Mouse (Mus musculus) right cerebral cortex, adult 2 months (tissue): ENCODE measurements around the gene Stx6.
A peak's percentile ranks its signal among the peaks of the same experiment; 100 is the strongest.

Source experiments
- DNase-seq, 2 experiments: peaks; one replicate each; pipeline ENCODE4 v3.0.0; 2021 to 2022; ENCODE audit warnings: low spot score in 2 of 2

The Stx6 gene

GRCm38 (mm10) chr1:155233378-155233777 lies 74.9 kb downstream of the Stx6 start:
- no peak for DNase-seq

DNA sequence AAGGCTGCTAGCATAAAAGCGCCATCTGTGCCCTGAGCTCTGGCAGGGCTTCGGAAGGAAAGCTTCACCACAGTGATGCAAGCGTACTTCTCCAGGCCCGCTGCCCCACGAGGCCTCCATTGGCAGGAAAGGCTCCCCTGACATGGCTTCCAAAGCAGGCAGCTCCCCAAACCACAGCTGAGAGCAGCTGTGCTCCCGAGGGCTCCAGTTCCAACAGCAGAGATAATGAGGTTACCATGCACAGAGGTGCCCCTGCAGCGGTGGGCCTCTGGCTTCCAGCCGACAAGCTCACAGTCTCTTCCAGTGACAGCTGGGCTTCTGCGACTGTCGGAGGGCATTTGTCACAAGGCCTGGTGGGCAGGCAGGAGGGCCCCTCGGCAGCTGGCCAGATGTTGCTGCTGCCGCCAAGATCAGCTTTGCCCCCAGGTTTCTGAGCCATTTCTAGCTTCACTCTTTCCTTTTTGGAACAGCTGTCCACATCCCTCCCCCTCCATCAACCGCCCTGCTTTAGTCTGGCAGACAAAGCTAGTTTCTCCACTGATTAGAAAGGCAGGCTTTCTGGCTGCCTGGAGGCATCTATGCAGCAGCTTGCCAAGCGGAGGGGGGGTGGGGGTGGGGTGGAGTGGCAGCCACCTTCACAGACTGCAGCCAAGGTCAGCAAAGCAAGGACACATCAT lies 75.6 kb downstream of the Stx6 start:
- no peak for DNase-seq

DNA sequence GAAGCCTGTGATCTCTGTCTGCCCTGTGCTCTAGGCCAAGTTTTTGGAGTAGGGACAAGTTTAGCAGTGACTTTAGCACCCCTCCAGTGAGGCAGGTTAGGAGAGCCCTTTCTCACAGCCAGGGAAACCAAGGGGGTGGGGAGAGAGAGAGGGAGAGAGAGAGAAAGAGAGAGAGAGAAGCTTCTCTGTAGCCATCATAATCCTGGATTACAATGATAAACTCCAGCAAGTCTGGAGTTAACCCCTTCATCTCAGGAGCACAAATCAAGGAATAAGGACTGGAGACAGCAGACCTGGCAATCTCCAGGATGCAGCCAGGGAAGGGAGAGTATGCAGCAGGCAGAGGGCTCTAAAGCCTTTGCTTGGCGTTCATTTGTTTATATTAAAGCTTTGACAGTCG lies 77.1 kb downstream of the Stx6 start:
- no peak for DNase-seq

- no peak for DNase-seq
Observed at GRCm38 (mm10) chr1:155236306-155237024, 78.0 kb downstream of the Stx6 start.

DNA sequence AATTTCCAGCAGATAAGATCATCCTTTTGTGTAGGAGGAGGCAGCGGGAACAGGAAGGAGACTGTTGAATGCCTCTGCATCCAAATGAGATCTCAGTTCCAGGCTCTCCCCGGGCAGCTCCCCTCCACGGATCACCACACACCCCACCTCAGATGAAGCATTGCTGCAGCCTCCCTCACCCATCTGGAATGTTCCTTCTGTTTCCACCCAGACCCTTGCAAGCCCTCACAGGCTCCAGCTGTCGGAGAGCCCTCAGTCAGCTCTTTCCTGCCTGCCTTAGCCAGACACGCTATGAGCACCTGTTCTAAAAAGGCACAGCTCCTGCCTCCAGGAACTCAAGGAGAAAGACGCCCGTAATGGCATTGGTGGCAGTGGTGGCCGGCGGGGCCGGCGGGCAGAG lies 78.9 kb downstream of the Stx6 start:
- no peak for DNase-seq

GRCm38 (mm10) chr1:155238126-155238525 lies 79.6 kb downstream of the Stx6 start:
- DNase-seq = peak in 1 of 2 experiments; percentile 2

- DNase-seq = peak in 1 of 2 experiments; percentile 4
Observed at GRCm38 (mm10) chr1:155239169-155239568, 80.7 kb downstream of the Stx6 start.

GRCm38 (mm10) chr1:155239962-155240717 lies 81.6 kb downstream of the Stx6 start:
- peak in 1 of 2 experiments; percentile 5 for DNase-seq

GRCm38 (mm10) chr1:155241701-155242487 lies 83.4 kb downstream of the Stx6 start:
- no peak for DNase-seq

GRCm38 (mm10) chr1:155242488-155242745 lies 83.9 kb downstream of the Stx6 start:
- DNase-seq = no peak

DNA sequence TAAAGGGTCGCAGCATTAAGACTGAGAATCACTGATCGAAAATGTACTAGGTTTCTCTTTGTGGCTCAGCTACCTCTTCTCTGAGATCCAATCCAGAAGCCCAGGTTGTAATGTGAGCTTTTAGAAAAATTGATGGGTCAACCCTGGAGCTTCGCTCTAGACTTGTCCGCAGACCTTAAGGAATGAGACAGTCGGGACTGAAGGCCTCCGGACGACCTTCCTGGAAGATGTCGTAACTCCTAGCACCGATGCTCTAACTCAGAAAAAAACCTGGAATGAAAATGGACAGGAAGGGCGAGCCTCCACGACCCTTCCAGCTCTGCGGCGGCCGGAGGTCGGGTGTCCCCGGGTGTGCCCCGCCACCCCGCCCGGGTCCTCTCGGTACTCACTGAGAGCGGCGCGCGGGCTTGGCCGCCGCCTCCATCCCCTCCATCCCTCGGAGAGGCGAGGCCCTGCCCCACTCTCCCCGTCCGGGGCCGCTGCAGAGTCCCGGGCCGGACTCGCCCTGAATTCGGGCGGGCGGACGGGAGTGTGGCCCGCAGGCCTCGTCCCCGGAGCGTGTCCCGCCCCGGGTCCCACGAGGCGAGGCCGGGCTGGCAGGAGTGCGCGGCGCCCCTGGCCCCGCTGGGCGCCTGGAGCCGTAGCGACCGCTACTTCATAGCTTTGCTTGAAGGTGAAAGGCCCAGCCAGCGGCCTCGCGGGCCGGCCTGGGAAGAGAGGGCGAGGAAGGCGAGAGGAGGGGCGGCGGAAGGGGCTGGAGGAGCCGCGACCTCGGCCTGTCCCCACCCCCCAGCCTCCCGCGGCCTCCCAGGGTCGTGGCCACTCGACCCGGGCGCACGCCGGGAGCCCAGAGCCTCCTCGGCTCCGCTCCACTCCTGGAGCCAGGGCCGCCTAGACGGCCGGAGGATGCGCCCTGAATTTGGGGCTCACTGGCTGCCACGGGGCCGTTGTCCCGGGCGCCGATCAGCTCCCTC lies 85.6 kb downstream of the Stx6 start, which contains the start of gene BC034090:
BC034090 (minus strand) TSS at position 648 of the 974 bp plus-strand sequence.
- DNase-seq = no peak

DNA sequence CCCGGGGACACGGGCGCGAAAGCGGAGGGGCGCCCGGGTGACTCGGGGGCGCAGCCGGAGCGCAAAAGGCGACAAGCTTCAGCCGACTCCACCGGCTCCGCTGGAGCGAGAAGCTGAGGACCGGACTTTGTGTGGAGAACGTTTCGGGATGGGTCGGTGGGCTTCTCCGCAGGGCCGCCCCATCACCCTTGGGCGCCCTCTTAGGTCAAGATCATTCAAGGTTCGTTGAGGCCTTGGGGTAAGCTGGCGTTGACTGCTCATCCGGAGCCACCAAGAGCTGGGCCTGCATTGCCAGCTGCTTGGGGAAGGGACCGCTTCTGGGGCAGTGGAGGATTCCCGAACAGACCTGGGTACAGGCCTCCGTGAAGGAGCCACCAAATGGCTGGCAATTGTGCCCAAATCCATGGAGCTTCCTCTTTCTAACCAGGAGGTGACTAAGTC lies 86.3 kb downstream of the Stx6 start:
- no peak for DNase-seq

DNA sequence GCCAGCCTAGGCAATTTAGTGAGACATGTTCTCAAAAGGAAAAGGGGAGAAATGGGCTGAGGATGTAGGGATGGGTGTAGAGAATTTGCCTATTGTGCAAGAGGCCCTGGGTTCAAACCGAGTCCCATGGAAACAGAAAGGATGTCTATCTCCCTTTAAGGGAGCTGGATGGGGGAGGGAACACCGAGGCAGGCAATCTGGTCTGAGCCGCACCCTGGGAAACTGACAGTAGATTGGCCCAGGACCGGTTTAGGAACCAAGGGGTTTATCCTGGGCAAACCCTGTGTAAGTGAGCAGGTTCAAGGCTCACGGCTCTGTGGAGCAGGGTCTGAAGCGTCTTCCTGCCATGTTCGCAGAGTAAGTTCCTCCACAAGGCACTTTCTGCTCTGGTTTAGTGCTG lies 87.0 kb downstream of the Stx6 start:
- DNase-seq = no peak

DNA sequence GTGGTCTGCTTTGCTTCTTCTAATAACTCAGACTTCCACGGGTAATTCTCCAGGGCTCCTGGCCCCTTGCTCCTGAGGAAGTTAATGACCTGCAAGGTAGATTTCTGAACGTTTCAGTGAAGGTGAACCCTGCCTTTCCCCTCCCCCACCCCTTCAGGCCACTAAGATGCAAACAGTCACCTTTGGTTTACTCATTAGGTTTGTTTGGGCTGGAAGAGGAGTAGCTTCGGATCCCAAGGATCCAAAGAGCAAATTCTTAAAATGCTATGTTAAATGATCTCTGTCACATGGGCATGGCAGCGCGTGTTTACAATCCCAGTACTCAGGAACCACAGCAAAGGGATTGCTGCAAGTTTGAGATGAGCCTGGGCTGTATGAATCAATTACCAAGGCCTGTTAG lies 88.9 kb downstream of the Stx6 start:
- no peak for DNase-seq

- no peak for DNase-seq
Observed at GRCm38 (mm10) chr1:155248041-155248440, 89.5 kb downstream of the Stx6 start.

GRCm38 (mm10) chr1:155249896-155250295 lies 91.4 kb downstream of the Stx6 start:
- DNase-seq = no peak

DNA sequence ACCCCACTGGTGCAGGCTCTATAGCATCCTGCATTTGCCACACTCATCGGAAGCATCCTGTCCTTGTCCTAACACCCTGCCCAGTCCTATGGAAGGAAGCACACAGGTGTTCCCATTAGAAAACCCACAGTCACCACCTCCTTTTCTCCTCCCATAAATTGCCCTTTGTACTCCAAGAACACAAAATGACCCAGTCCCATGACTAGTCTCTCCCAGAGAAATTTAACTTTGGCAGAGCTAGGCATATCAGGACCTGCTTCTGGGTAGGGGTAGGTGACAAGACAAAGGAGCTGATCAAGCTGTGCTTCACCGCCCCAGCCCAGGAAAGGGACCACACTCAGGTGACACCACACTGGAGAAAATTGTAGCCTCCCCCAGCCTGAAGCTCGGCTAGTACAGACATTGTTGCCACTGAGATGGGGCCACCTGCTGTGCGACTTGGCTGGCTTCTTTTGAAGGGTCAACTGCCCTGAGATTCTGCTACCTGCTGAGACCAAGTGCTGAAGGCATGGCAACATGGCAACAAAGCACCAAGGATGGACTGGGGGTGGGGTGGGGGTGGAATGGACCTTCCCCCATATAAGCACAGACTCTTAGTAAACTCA lies 92.1 kb downstream of the Stx6 start:
- no peak for DNase-seq

GRCm38 (mm10) chr1:155251596-155251995 lies 93.1 kb downstream of the Stx6 start:
- no peak for DNase-seq

- no peak for DNase-seq
Observed at GRCm38 (mm10) chr1:155252631-155253121, 94.2 kb downstream of the Stx6 start.

DNA sequence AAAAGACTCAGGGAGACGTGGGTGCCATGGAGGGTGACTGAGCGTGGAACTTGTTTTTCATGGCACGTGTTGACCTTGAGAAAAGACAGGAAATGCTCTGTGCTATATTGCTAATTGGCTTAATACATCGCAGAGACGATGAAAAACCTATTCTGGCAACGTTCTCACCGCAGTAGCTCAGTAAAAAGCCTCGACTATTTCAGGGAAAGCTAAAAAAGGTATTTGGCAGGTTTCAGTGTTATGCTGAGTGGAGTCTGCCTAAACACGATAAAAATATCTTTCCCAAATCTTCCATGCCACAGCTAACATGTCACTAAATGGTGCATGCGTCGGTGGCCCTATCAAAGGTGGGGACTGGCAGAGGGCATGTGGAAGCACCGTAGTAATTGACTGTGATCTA lies 94.6 kb downstream of the Stx6 start:
- no peak for DNase-seq
